Mouse (Mus musculus) frontal cortex, postnatal 36 days (tissue): ENCODE measurements at regions not wholly inside any gene's neighbourhood (a gene's known extent, or its start where the extent isn't known, plus 50 kb on each side); places are given as distances from the start of the nearest gene placed in this dataset.
A peak's percentile ranks its signal among the peaks of the same experiment; 100 is the strongest.

Experiments used
- DNase-seq, 2 experiments: peaks; one replicate each; pipeline ENCODE4 v3.0.0; 2022; ENCODE audit warnings: low spot score in 2 of 2

DNA sequence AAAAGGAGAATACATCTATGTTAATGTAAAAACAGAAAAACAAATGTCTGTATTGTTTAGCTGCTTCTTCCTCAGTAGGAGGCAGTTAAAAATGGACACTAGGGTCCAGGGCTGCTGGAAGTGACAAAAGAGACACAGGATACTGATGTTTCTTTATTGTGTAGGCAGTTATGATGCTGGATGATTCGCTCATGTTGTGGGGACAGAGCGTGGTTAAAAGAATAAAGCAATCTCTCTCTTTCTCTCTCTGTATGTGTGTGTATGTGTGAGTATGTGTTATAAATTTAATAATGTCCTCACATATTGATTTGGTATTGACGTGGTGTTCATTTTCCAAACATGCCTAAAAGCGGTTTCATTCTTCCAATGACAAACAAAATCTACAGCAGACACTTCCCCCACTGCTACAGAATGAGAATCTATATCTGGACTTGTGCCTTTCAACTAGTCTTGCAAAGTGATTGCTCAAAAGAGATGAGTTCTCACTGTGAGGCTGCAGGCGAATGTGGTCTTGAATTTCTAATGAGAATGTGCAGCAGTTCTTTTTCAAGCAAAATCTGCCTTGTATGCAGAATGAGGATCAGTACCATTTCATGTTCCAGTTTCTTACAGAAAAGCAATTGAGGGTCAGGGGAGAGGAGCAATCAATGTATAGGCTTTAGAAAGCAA, 87.7 kb upstream of the Nap1l3 start:
- DNase-seq, result peak in 1 of 2 experiments; percentile 14
